Mouse (Mus musculus) testis, adult 2 months (tissue): ENCODE data around the gene Ruvbl2.

Source experiments
- CTCF ChIP-seq: fragments of 200-500 bp; IDR thresholded peaks from 2 replicates; pipeline ENCODE4 v1.5.1; 2012; ENCODE audit warnings: low read depth, mild to moderate bottlenecking, inconsistent platforms, low read length, moderate library complexity; ENCODE audit not compliant: control insufficient read depth, insufficient read depth, insufficient replicate concordance
- POLR2A ChIP-seq: fragments of 200-500 bp; IDR thresholded peaks from 2 replicates; pipeline ENCODE4 v1.6.1; 2012; ENCODE audit warnings: low read depth, mild to moderate bottlenecking, inconsistent platforms, low read length, moderate library complexity; ENCODE audit not compliant: control insufficient read depth

GRCm38 (mm10) chr7:45443526-45444420 lies 5.9 kb upstream of the Ruvbl2 start:
- TF ChIP-seq CTCF (no peak), POLR2A (no peak)
